Mouse (Mus musculus): ENCODE measurements at regions not wholly inside any gene's neighbourhood (a gene's known extent, or its start where the extent isn't known, plus 50 kb on each side); places are given as distances from the start of the nearest gene placed in this dataset.

DNA sequence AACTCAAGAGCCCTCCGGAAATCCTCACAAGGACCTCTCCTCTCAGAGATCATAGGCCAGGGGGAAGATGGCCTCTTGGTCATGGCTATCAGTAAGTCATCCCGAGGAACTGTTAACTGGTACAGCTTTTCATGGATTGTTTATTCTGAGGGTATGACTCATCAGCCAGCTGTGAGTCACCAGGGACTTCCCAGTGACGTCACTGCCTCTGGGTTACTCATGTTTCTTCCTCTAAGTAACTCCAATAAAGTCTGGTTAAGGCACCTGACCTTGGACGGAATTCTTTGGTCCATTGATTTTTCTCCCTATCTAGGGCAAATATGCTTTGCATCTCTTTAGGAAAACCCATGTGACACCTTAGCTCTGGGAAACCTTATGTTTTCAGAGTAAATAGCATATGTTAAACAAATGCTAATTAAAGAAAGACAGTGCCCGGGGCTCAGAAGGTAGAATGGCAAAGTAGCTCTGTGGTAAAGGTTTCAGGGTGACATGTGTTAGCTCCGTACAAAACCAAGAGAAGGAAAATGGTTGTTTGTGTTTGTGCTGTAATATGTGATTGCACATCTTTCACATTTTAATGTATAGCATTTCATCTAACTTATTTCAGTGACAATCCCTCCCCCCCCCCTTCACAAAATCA lies 289.7 kb upstream of the Xylt1 start:
- WGBS = 67% methylated on average over 6 of the region's 6 CpGs
- no peak overlapping the region for H3K4me3 ChIP-seq
- no peaks in the 10 kb centered on the region for H3K36me3 ChIP-seq

DNA sequence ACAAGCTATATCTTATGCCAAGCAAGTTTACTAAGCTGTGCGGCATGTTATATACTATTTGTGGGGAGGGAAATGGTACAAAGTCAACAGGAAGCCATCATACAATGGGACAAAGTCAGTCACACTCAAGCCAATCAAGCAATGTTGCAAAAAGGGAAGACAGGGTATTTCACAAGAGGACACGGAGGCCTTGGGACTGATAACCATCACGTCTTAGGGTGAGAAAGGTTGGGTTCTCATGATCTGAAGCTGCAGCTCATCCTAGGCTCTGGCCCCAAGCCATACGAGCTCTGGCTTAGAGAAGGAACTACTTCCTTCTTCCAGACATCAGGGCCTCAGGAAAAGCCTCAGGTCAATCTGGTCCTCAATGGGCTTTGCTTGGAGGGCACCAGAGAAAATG lies 287.9 kb upstream of the Xylt1 start:
- Histone ChIP-seq H3K36me3 (no peaks in the 10 kb centered on the region), H3K4me1 (no peaks in the 10 kb centered on the region), H3K4me3 (no peak overlapping the region), H3K27ac (no peak overlapping the region), H3K4me2 (replicated peaks) (no peak overlapping the region), H3K9me3 (replicated peaks) (no peaks in the 10 kb centered on the region), H3K9ac (no peak overlapping the region), H3K27me3 (no peaks in the 10 kb centered on the region)
- 89% methylated on average over 4 of the region's 4 CpGs for WGBS
- no peak for ATAC-seq (ENCODE audit: low FRiP score)

More for the DNA sequence above, 289.7 kb upstream of the Xylt1 start:
- ATAC-seq (ENCODE audit: low FRiP score) = no peak
- Histone ChIP-seq H3K9me3 (replicated peaks) (no peaks in the 10 kb centered on the region), H3K27me3 (no peaks in the 10 kb centered on the region), H3K9ac (no peak overlapping the region), H3K4me2 (replicated peaks) (no peak overlapping the region), H3K4me1 (no peaks in the 10 kb centered on the region), H3K27ac (no peak overlapping the region)

DNA sequence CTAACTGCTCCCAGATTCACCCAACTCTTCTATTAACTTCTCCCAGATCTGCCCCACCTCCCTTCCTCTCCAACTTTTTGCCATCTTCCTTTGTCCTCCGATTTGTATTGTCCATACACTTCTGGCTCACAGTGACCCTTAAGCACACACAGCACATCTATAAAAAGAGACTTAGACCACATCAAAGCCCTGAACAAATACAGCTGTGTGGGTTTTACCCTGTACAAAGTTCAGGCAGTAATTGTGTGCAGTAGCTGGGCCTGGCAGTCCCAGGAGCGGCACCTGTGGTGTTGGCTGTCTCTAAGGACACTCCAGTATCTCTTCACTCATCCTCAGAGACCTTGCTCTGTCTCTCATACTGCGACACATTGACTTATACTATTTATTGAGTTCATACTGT lies 283.2 kb upstream of the Xylt1 start:
- WGBS = 79% methylated on average over 3 of the region's 3 CpGs
- H3K4me2 ChIP-seq (replicated peaks) = no peak overlapping the region
- H3K4me3 ChIP-seq = no peak overlapping the region
- H3K9ac ChIP-seq = no peak overlapping the region
- H3K27ac ChIP-seq = no peak overlapping the region
- no peaks in the 10 kb centered on the region for H3K9me3 ChIP-seq (replicated peaks)
- no peaks in the 10 kb centered on the region for H3K27me3 ChIP-seq
- H3K4me1 ChIP-seq = no peaks in the 10 kb centered on the region
- H3K36me3 ChIP-seq = no peaks in the 10 kb centered on the region
- no peak for ATAC-seq (ENCODE audit: low FRiP score)

DNA sequence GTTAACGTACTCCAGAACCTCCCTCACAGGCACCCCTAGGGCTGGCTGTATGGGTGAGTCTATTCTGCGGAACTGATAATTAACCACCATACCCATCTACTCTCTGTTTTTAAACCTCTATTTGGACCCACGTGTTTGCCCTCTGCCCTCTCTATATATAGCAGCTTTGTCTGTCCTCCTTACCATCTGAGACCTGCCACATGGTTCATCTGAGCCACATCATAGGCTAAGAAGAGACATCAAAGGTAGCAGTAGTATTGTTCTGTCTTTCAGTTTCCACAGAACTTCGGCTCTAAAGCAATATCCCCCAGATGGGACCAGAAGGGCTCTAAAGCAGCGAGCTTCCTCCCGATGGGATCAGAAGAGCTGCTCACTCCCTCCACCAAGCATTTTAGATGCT lies 281.7 kb upstream of the Xylt1 start:
- Histone ChIP-seq H3K27me3 (no peaks in the 10 kb centered on the region), H3K4me1 (no peaks in the 10 kb centered on the region), H3K9me3 (replicated peaks) (no peaks in the 10 kb centered on the region), H3K9ac (no peak overlapping the region), H3K36me3 (no peaks in the 10 kb centered on the region), H3K4me3 (no peak overlapping the region), H3K4me2 (replicated peaks) (no peak overlapping the region), H3K27ac (no peak overlapping the region)
- ATAC-seq (ENCODE audit: low FRiP score) = no peak
- WGBS = 81% methylated on average over 6 of the region's 6 CpGs

DNA sequence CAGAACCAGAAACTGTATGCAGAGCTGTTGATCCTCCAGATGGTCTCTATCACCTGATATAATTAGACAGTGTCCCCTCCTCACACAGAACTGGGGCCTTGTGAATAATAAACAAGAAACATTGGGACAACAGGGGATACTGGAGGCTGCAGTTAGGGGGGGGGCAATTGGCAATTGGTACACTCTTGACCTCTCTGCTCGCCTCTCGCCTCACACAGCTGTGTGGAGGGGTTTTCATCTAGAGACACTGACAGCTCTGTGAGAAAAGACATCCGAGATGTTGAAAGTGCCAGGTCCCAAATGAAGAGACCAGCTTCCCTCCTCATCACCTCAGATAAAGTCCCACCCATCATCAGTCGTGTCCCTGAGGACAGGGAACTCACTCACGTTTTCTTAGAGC lies 277.7 kb upstream of the Xylt1 start:
- no peaks in the 10 kb centered on the region for H3K36me3 ChIP-seq
- no peaks in the 10 kb centered on the region for H3K9me3 ChIP-seq (replicated peaks)
- H3K9ac ChIP-seq = no peak overlapping the region
- 67% methylated on average over 5 of the region's 5 CpGs for WGBS
- H3K4me1 ChIP-seq = no peaks in the 10 kb centered on the region
- no peak overlapping the region for H3K4me3 ChIP-seq
- H3K4me2 ChIP-seq (replicated peaks) = no peak overlapping the region
- H3K27ac ChIP-seq = no peak overlapping the region
- H3K27me3 ChIP-seq = no peaks in the 10 kb centered on the region
- no peak for ATAC-seq (ENCODE audit: low FRiP score)

DNA sequence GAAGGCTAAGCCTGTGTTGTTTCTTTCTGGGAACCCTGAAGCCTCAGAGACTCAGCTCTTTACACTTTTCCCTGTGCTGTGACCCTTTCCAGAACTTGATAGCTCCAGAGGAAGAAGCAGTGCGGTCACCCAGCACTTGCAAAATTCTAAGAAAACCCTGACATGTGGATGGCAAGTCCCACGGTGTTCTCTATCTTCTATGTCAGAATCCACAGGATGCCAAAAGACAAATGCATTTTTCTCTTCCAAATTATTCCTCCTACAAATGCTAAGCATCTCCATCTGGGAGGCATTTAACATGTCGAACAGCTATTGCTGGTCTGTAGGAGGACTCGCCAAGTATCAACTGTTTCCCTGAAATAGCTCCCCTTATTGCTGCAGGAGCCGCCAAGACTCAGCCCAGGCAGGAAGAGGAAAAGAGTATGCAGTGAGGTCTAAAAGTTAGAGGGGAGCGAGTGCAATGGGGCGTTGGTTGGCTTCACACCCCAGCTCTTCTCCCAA lies 274.0 kb upstream of the Xylt1 start:
- no peak overlapping the region for H3K4me3 ChIP-seq
- 88% methylated on average over 7 of the region's 7 CpGs for WGBS

DNA sequence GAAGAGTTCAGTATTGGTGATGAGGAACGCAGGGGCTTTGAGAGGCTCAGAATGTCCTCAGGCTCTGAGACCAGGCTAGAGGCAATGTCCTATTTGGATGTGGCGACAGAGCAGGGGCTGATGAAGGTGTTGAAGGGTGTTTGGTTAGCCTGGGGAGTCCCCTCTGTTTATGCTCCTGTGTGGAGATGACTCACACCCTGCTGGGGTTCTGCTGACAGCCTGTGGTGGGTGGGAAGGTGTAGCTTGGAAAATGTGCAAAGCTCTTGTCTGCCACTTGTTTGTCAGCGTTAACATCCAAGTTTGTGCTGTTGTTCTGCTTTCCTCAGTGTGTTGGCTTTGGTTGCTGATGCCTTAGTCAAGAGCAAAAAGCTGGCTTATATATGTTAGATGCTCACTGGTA lies 272.4 kb upstream of the Xylt1 start:
- no peak overlapping the region for H3K27ac ChIP-seq
- H3K9me3 ChIP-seq (replicated peaks) = no peaks in the 10 kb centered on the region
- ATAC-seq (ENCODE audit: low FRiP score) = no peak
- no peak overlapping the region for H3K4me3 ChIP-seq
- no peaks in the 10 kb centered on the region for H3K36me3 ChIP-seq
- no peak overlapping the region for H3K9ac ChIP-seq
- no peaks in the 10 kb centered on the region for H3K4me1 ChIP-seq
- no peaks in the 10 kb centered on the region for H3K27me3 ChIP-seq
- H3K4me2 ChIP-seq (replicated peaks) = no peak overlapping the region
- WGBS = 87% methylated on average over 3 of the region's 3 CpGs

More for the DNA sequence above, 274.0 kb upstream of the Xylt1 start:
- Histone ChIP-seq H3K9me3 (replicated peaks) (no peaks in the 10 kb centered on the region), H3K27me3 (no peaks in the 10 kb centered on the region), H3K36me3 (no peaks in the 10 kb centered on the region), H3K27ac (no peak overlapping the region), H3K4me1 (no peaks in the 10 kb centered on the region), H3K4me2 (replicated peaks) (no peak overlapping the region), H3K9ac (no peak overlapping the region)
- ATAC-seq (ENCODE audit: low FRiP score) = no peak

DNA sequence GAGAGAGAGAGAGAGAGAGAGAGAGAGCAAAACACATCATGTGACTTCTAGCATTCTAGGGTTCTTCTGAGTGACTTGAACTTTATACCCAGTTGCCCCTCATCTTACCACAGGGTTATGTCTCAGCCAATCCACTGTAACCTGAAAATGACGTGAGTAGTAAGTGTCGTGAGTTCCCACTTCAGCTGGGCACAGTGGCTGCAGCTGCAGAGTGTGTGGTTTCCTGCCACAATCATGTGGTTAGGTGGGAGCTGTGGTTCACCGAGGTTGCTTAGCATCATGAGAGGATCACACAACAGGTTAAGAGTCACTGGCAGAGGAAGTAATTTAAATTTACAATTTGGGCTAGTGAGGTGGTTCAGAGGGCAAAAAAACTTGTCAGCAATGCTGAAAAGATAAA lies 253.1 kb upstream of the Xylt1 start:
- H3K9ac ChIP-seq = no peak overlapping the region
- H3K4me1 ChIP-seq = no peaks in the 10 kb centered on the region
- no peaks in the 10 kb centered on the region for H3K9me3 ChIP-seq (replicated peaks)
- WGBS = 77% methylated on average over 3 of the region's 3 CpGs
- ATAC-seq (ENCODE audit: low FRiP score) = no peak
- H3K36me3 ChIP-seq = no peaks in the 10 kb centered on the region
- H3K27ac ChIP-seq = no peak overlapping the region
- H3K27me3 ChIP-seq = no peaks in the 10 kb centered on the region
- H3K4me3 ChIP-seq = no peak overlapping the region
- H3K4me2 ChIP-seq (replicated peaks) = no peak overlapping the region

DNA sequence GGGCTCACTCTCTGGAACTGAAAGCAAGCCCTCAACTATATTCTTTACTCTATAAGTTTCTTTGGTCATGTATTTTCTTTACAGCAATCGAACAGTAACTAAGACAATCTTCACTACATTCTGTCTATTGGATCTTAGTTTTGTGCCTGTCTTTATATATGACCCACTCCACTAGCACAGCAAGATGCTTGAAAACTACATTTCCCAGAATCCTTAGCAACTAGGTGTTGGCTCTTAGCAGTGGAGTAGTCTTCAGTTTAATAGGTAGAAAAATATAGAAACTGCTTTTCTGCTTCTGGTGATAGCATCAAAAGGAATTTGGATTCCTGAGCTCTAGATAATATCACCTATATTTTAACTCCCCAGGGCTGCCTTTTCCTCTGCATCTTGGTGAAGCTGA lies 245.9 kb upstream of the Xylt1 start:
- Histone ChIP-seq H3K36me3 (no peaks in the 10 kb centered on the region), H3K9me3 (replicated peaks) (no peaks in the 10 kb centered on the region), H3K4me2 (replicated peaks) (no peak overlapping the region), H3K4me3 (no peak overlapping the region), H3K27ac (no peak overlapping the region), H3K9ac (no peak overlapping the region), H3K27me3 (no peaks in the 10 kb centered on the region), H3K4me1 (peaks cover 10% of the 10 kb centered on the region)
- 98% methylated on average over 1 of the region's 1 CpGs for WGBS
- no peak for ATAC-seq (ENCODE audit: low FRiP score)

DNA sequence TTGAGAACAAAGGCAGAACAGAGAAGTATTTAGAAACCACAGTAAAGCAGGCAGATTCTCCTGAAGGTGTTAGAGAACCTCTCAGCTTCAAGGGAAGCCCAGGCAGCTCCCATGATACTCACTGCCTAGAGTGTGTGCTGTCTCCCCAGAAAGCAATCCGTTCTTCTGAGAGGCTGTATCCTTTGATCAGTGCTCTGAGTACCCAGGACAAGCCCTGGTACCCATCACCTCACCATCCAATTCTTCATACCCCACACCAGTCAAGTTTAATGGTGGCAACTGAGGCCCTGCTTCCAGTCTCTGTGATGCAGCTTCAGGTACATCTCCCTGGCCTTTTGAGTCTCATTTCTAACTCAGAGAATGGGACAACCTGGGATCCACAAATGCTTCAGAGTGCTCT lies 242.1 kb upstream of the Xylt1 start:
- Histone ChIP-seq H3K4me3 (no peak overlapping the region), H3K27ac (0 out of 2 replicates have a peak overlapping the region, but pooled peaks have one; percentile 3), H3K9ac (no peak overlapping the region), H3K27me3 (no peaks in the 10 kb centered on the region), H3K36me3 (no peaks in the 10 kb centered on the region), H3K4me1 (peaks cover 22% of the 10 kb centered on the region), H3K4me2 (replicated peaks) (no peak overlapping the region), H3K9me3 (replicated peaks) (no peaks in the 10 kb centered on the region)
- ATAC-seq (ENCODE audit: low FRiP score) = no peak
- 71% methylated on average over 1 of the region's 1 CpGs for WGBS

DNA sequence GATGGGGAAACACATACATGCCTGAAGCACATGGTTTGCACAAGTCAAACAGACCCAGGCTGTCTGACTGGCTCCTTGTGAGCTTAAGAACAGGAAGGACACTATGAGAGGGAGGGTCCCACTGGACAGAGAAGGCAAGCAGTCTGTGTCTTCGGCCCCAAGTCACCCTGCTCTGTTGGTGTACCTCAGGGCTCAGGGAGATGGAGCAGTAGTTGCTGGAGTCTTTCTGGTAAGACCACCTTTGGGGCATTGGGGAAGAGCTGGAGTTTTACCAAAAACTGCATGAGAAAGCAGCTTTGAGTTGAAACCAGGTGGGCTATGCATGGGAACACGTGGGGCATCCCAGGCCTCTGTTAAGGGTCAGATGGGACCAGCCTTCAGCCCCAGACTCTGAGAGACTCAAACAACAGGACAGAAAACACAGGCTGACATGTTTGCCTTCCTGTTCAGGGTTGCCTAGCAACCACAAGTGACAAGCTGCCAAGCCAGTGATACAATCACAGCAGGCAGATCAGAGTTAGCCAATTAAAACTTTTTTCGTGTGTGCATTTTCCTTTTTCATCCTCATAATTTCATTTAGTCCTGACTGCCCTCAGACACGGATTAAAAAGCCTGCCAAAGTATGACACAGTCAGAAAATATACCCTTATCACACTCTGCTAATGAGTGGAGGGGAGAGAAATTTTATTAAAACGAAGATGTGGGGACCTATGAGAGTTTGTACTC lies 241.4 kb upstream of the Xylt1 start:
- Histone ChIP-seq H3K4me2 (replicated peaks) (no peak overlapping the region), H3K4me3 (no peak overlapping the region), H3K9ac (no peak overlapping the region), H3K36me3 (no peaks in the 10 kb centered on the region), H3K27ac (0 out of 2 replicates have a peak overlapping the region, but pooled peaks have one; percentile 3), H3K27me3 (no peaks in the 10 kb centered on the region), H3K4me1 (peaks cover 22% of the 10 kb centered on the region), H3K9me3 (replicated peaks) (no peaks in the 10 kb centered on the region)
- 10% methylated on average over 5 of the region's 5 CpGs for WGBS
- ATAC-seq (ENCODE audit: low FRiP score) = peak; percentile 88

DNA sequence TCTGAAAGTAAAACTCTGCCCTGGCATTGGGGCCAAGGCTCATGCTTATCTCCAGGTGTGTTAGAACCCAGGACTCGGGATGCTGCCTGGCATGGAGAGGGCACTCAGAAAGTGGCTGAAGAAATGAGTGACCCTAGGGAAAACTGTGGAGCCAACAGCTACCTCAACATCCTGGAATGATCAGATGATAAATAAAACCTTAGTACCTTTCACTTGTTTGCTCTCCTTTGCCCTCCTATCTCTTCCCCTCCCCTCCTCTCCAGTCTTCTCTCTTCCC lies 240.9 kb upstream of the Xylt1 start:
- ATAC-seq (ENCODE audit: low FRiP score) = peak; percentile 27; the same call in 1 of the 2 replicates
- Histone ChIP-seq H3K9me3 (replicated peaks) (no peaks in the 10 kb centered on the region), H3K9ac (no peak overlapping the region), H3K27me3 (no peaks in the 10 kb centered on the region), H3K4me2 (replicated peaks) (no peak overlapping the region), H3K27ac (0 out of 2 replicates have a peak overlapping the region, but pooled peaks have one; percentile 3), H3K4me1 (peaks cover 22% of the 10 kb centered on the region), H3K36me3 (no peaks in the 10 kb centered on the region), H3K4me3 (no peak overlapping the region)
- 17% methylated on average over 1 of the region's 1 CpGs for WGBS

DNA sequence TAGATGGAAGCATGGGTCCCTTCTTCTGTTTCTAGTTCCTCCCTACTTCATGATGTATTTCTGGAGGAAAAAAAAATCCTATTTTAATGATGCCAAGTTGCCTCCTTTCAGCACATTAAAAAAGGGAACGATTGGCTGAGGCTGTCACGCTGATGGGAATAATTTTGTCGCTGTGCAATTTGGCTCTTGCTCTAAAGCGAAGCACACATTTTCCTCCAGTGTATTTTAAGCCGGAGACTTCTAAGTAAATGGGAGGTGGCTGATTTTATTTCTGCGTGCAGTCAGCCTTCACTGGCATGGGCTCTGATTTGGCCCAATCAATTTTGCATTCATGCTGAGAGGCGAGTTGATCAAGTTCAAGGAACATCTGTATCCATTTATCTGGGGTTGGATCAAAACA lies 234.0 kb upstream of the Xylt1 start:
- WGBS = 83% methylated on average over 7 of the region's 7 CpGs
- no peak overlapping the region for H3K4me2 ChIP-seq (replicated peaks)
- no peaks in the 10 kb centered on the region for H3K9me3 ChIP-seq (replicated peaks)
- H3K27ac ChIP-seq = no peak overlapping the region
- H3K27me3 ChIP-seq = no peaks in the 10 kb centered on the region
- no peak for ATAC-seq (ENCODE audit: low FRiP score)
- H3K4me1 ChIP-seq = no peaks in the 10 kb centered on the region
- H3K9ac ChIP-seq = no peak overlapping the region
- H3K4me3 ChIP-seq = no peak overlapping the region
- no peaks in the 10 kb centered on the region for H3K36me3 ChIP-seq
